Mouse (Mus musculus) forebrain, embryonic 12.5 days (tissue): ENCODE measurements around the gene Mrps26. TPM values are rescaled to one million over a fixed set of nuclear protein-coding genes. Genes with fewer than 3 reads are reported as not detected.

Source experiments
- ATAC-seq: fragments of 200-750 bp; cut with Nextera tagmentation; 2 replicates; pipeline ENCODE4 v1.8.0; 2017; ENCODE audit warnings: moderate TSS enrichment; ENCODE audit not compliant: low FRiP score
- H3K27ac ChIP-seq: fragments of 300-500 bp; sonication (generic); 2 replicates; pipeline ENCODE4 v1.5.1; 2016; ENCODE audit warnings: mild to moderate bottlenecking
- H3K27me3 ChIP-seq: fragments of 300-500 bp; sonication (generic); 2 replicates; pipeline ENCODE4 v1.6.1; 2016; ENCODE audit warnings: mild to moderate bottlenecking
- H3K36me3 ChIP-seq: fragments of 300-500 bp; sonication (generic); replicated peaks from 2 replicates; pipeline ENCODE4 v1.6.1; 2016; ENCODE audit warnings: mild to moderate bottlenecking
- H3K4me1 ChIP-seq: fragments of 300-500 bp; sonication (generic); 2 replicates; pipeline ENCODE4 v1.6.1; 2016
- H3K4me2 ChIP-seq: fragments of 300-500 bp; sonication (generic); 2 replicates; pipeline ENCODE4 v1.6.1; 2016; ENCODE audit warnings: mild to moderate bottlenecking, moderate library complexity
- H3K4me3 ChIP-seq: fragments of 300-500 bp; sonication (generic); replicated peaks from 2 replicates; pipeline ENCODE4 v1.5.1; 2016; ENCODE audit warnings: mild to moderate bottlenecking
- H3K9ac ChIP-seq: fragments of 300-500 bp; sonication (generic); 2 replicates; pipeline ENCODE4 v1.6.1; 2016; ENCODE audit warnings: mild to moderate bottlenecking
- H3K9me3 ChIP-seq: fragments of 300-500 bp; sonication (generic); 2 replicates; pipeline ENCODE4 v1.6.1; 2016
- WGBS: fragments of 180-500 bp; shearing (Covaris S2); methylation state at CpG from one replicate; pipeline ENCODE4 v1.1.7; 2016; 5-methylcytosine and 5-hydroxymethylcytosine counted together
- polyA plus RNA-seq: library from polyadenylated mRNA; unstranded; fragments of >200 nt; fragmentation: Nextera tagmentation; extraction: Ambion mirVana; gene quantifications from 2 replicates; pipeline ENCODE4 v1.2.1, GENCODE M21; 2016

Gene Mrps26
- polyA plus RNA-seq, 1 experiment from 2014 or later: 70.9 TPM

DNA sequence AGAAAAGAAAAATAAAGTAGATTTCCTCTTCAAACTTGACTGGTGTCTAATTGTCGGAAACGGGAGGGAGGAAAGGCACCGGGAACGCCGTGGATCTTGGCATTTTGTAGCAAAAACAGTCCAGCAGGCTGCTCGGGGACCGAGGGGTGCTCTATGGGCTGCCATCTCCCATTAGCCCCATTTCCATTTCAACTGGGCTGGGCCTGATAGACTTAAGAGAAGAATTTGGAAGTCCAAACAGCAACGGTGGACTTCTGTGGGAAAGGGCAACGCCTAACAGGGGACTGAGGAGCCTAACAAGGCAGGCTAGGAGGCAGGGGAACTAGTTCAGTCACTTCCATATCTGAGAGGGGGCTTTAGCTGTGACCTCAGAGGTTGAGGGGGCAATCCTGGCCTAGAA lies 13.5 kb downstream of the Mrps26 start:
- Histone ChIP-seq H3K27me3 (peaks cover 82% of the 10 kb centered on the region), H3K4me3 (0 out of 2 replicates have a peak overlapping the region, but pooled peaks have one; percentile 8), H3K36me3 (no peaks in the 10 kb centered on the region), H3K9me3 (no peaks in the 10 kb centered on the region), H3K27ac (no peak overlapping the region), H3K4me1 (peaks cover 29% of the 10 kb centered on the region), H3K4me2 (peak overlapping the region; percentile 50; the same call in 1 of the 2 replicates), H3K9ac (no peak overlapping the region)
- ATAC-seq: no peak
- WGBS: 5% methylated on average over 9 of the region's 9 CpGs

DNA sequence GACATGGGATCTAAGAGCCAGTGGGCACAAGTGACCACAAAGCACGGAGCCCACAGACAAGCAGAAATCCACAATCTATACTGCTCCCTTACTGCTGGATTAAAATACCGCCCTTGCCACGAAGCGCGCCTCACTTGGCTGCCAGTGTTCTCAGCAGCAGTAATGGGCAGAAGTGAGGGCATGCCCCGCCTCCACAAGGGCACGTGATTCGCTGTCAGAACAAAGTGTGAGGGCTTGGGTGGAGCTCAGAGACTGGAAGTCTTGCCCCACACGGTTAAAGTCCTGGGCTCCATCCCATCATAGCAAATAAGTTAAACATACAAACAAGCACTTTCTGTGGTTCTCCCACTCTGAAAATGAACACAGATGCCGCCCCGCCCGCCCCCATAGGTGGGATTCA lies 14.1 kb downstream of the Mrps26 start:
- ATAC-seq: 0 out of 2 replicates have a peak, but pooled peaks have one; percentile 28
- Histone ChIP-seq H3K4me3 (0 out of 2 replicates have a peak overlapping the region, but pooled peaks have one; percentile 16), H3K9me3 (no peaks in the 10 kb centered on the region), H3K9ac (no peak overlapping the region), H3K36me3 (no peaks in the 10 kb centered on the region), H3K4me2 (peak overlapping the region; percentile 50; the same call in 1 of the 2 replicates), H3K27me3 (peaks cover 88% of the 10 kb centered on the region), H3K4me1 (peaks cover 29% of the 10 kb centered on the region), H3K27ac (no peak overlapping the region)
- 4% methylated on average over 12 of the region's 12 CpGs for WGBS

GRCm38 (mm10) chr2:130578148-130578547 lies 14.6 kb downstream of the Mrps26 start:
- H3K36me3 ChIP-seq: no peaks in the 10 kb centered on the region
- H3K9me3 ChIP-seq: no peaks in the 10 kb centered on the region
- H3K4me3 ChIP-seq: no peak overlapping the region
- H3K27me3 ChIP-seq: peaks cover 93% of the 10 kb centered on the region
- H3K4me1 ChIP-seq: peaks cover 29% of the 10 kb centered on the region
- H3K27ac ChIP-seq: no peak overlapping the region
- H3K4me2 ChIP-seq: no peak overlapping the region
- H3K9ac ChIP-seq: no peak overlapping the region
- no peak for ATAC-seq
- 4% methylated on average over 11 of the region's 11 CpGs for WGBS

GRCm38 (mm10) chr2:130579791-130580190 lies 16.2 kb downstream of the Mrps26 start:
- H3K4me2 ChIP-seq: no peak overlapping the region
- WGBS: 11% methylated on average over 8 of the region's 8 CpGs

GRCm38 (mm10) chr2:130581201-130581600 lies 17.7 kb downstream of the Mrps26 start:
- no peak for ATAC-seq
- H3K9me3 ChIP-seq: no peaks in the 10 kb centered on the region
- no peak overlapping the region for H3K9ac ChIP-seq
- H3K4me3 ChIP-seq: peak overlapping the region; percentile 34
- no peaks in the 10 kb centered on the region for H3K36me3 ChIP-seq
- peak overlapping the region; percentile 48 for H3K4me2 ChIP-seq
- WGBS: under 1% methylated on average over 16 of the region's 16 CpGs
- H3K27me3 ChIP-seq: peaks cover 84% of the 10 kb centered on the region
- H3K27ac ChIP-seq: no peak overlapping the region
- H3K4me1 ChIP-seq: peaks cover 28% of the 10 kb centered on the region

More at GRCm38 (mm10) chr2:130579791-130580190, 16.2 kb downstream of the Mrps26 start:
- Histone ChIP-seq H3K27me3 (peaks cover 99% of the 10 kb centered on the region), H3K36me3 (no peaks in the 10 kb centered on the region), H3K27ac (no peak overlapping the region), H3K9ac (no peak overlapping the region), H3K9me3 (no peaks in the 10 kb centered on the region), H3K4me1 (peaks cover 29% of the 10 kb centered on the region), H3K4me3 (no peak overlapping the region)
- ATAC-seq: no peak

GRCm38 (mm10) chr2:130582552-130582951 lies 19.0 kb downstream of the Mrps26 start, which contains the start of gene Avp:
TSS of gene Avp (minus strand) at chr2:130582554.
- no peak within 1 kb of the TSS for H3K4me3 ChIP-seq
- H3K9ac ChIP-seq: no peak within 1 kb of the TSS
- H3K36me3 ChIP-seq: no peaks in the 10 kb centered on the region
- H3K9me3 ChIP-seq: no peaks in the 10 kb centered on the region
- WGBS: 31% methylated on average over 10 of the region's 10 CpGs
- no peak within 1 kb of the TSS for H3K27ac ChIP-seq
- H3K27me3 ChIP-seq: peaks cover 71% of the 10 kb centered on the region
- H3K4me1 ChIP-seq: peaks cover 20% of the 10 kb centered on the region
- no peak for ATAC-seq
- H3K4me2 ChIP-seq: peak within 1 kb of the TSS; percentile 48; the same call in 1 of the 2 replicates

DNA sequence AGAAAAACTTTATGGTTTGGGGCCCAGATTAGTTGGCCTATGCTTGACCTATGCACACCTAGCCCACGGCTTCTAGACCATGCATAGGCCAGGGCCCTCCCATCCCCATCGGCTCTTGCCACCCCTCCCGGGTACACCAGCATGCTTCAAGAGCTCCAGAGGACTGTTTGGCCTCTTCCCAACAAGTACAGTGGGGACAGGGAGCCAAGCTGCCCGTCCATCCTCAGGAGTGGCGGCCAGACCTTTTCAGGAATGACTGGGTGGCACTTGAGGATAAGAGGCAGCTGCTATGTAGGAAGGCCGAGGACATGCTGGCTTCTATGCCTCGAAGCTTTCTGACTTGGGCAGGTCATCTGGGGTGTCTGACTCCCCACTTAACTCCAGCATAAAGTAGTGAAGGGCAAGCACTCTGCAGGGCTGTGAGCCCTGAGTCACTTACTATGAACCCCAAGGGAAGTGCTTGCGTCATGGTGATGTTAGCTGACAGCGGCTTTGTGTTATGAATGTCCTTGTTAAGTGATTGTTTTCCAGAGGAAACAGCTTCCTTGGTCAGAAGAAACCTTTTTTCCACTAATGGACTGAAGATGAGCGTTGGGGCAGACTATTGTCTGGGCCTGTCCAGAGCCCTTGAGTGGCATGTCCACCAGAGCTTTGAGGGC lies 20.5 kb downstream of the Mrps26 start:
- Histone ChIP-seq H3K27me3 (peaks cover 56% of the 10 kb centered on the region), H3K27ac (no peak overlapping the region), H3K9ac (no peak overlapping the region), H3K9me3 (no peaks in the 10 kb centered on the region), H3K4me2 (no peak overlapping the region), H3K36me3 (no peaks in the 10 kb centered on the region), H3K4me3 (no peak overlapping the region), H3K4me1 (peaks cover 17% of the 10 kb centered on the region)
- WGBS: 79% methylated on average over 10 of the region's 10 CpGs
- no peak for ATAC-seq

DNA sequence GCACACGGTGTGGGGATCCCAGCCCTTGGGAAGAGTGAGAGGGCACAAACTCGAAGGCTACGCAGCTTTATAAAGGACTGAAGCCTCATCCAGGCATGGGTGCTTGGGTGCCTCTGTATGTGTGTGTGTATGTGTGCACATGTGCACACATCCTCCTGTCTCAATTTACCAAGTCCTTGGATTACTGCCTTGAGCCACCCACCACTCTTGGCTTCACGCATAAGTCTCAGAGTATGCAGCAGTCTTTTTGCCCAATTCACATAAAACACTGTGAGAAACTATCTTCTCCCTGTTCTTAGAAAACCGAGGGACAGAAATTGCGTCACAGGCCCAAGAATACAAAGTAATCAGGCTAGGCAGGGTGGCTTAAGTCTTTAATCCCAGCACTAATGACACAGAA lies 22.5 kb downstream of the Mrps26 start:
- 84% methylated on average over 6 of the region's 6 CpGs for WGBS

GRCm38 (mm10) chr2:130588373-130588772 lies 24.8 kb downstream of the Mrps26 start:
- H3K27me3 ChIP-seq: peaks cover 13% of the 10 kb centered on the region
- ATAC-seq: no peak
- no peak overlapping the region for H3K27ac ChIP-seq
- H3K36me3 ChIP-seq: peaks cover 27% of the 10 kb centered on the region
- H3K9me3 ChIP-seq: no peaks in the 10 kb centered on the region
- no peak overlapping the region for H3K4me2 ChIP-seq
- H3K4me3 ChIP-seq: no peak overlapping the region
- 88% methylated on average over 2 of the region's 2 CpGs for WGBS
- peaks cover 6% of the 10 kb centered on the region; the same call in 1 of the 2 replicates for H3K4me1 ChIP-seq
- no peak overlapping the region for H3K9ac ChIP-seq

More for the DNA sequence above, 22.5 kb downstream of the Mrps26 start:
- Histone ChIP-seq H3K27me3 (peaks cover 36% of the 10 kb centered on the region), H3K9ac (no peak overlapping the region), H3K36me3 (peaks cover 11% of the 10 kb centered on the region), H3K4me3 (no peak overlapping the region), H3K4me2 (no peak overlapping the region), H3K9me3 (no peaks in the 10 kb centered on the region), H3K27ac (no peak overlapping the region), H3K4me1 (peaks cover 8% of the 10 kb centered on the region; the same call in 1 of the 2 replicates)
- no peak for ATAC-seq

- Histone ChIP-seq H3K27me3 (peaks cover 5% of the 10 kb centered on the region), H3K9me3 (no peaks in the 10 kb centered on the region), H3K4me1 (peaks cover 6% of the 10 kb centered on the region; the same call in 1 of the 2 replicates), H3K4me2 (no peak overlapping the region), H3K4me3 (no peak overlapping the region), H3K27ac (no peak overlapping the region), H3K9ac (no peak overlapping the region), H3K36me3 (peaks cover 27% of the 10 kb centered on the region)
- WGBS: 66% methylated on average over 4 of the region's 4 CpGs
- ATAC-seq: no peak
Observed at GRCm38 (mm10) chr2:130589157-130589556, 25.6 kb downstream of the Mrps26 start.

GRCm38 (mm10) chr2:130589761-130590160 lies 26.2 kb downstream of the Mrps26 start:
- Histone ChIP-seq H3K36me3 (peaks cover 31% of the 10 kb centered on the region), H3K9ac (no peak overlapping the region), H3K27ac (no peak overlapping the region), H3K4me3 (no peak overlapping the region), H3K4me1 (peaks cover 6% of the 10 kb centered on the region; the same call in 1 of the 2 replicates), H3K27me3 (no peaks in the 10 kb centered on the region), H3K9me3 (no peaks in the 10 kb centered on the region), H3K4me2 (no peak overlapping the region)
- ATAC-seq: no peak
- 93% methylated on average over 2 of the region's 2 CpGs for WGBS

DNA sequence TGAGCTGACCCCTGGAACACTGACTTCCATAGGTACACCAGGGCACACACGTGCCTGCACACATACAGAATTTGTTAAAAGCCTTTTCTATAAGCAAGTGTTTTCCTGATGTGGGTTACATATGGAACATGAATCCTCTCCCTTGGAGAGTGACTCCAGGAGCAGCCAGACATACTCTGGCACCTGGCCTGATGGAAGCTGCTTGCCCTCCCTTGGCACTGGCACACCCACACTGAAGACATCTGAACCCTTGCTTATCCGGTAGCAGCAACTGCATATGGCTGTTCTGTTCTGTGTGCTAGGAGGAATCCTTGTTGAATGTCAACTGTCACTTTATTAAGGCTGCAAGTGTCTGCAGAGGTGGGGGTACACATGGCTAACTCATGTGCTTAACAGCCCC lies 27.5 kb downstream of the Mrps26 start:
- no peak for ATAC-seq
- peaks cover 42% of the 10 kb centered on the region for H3K36me3 ChIP-seq
- no peaks in the 10 kb centered on the region for H3K27me3 ChIP-seq
- no peak overlapping the region for H3K27ac ChIP-seq
- no peak overlapping the region for H3K4me3 ChIP-seq
- no peak overlapping the region for H3K9ac ChIP-seq
- peaks cover 6% of the 10 kb centered on the region; the same call in 1 of the 2 replicates for H3K4me1 ChIP-seq
- 90% methylated on average over 2 of the region's 2 CpGs for WGBS
- no peak overlapping the region for H3K4me2 ChIP-seq
- no peaks in the 10 kb centered on the region for H3K9me3 ChIP-seq

DNA sequence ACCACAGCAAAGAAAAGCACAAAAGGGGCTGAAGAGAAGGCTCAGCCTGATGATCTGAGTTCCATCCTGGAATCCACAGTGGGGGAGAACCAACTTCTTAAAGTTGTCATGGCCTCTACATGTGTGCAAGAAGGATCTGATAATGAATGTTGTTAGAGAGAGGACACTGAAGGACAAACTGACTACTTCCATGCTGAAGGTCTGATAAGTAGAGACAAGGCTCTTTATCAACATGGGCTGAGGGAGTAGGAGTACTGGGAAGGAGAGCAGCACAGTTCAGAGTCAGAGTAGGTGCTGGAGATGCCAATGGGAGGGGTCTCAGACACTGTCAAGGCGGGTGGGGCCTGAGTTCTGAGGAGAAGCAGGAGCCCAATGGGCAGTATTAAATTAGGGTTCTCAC lies 32.1 kb downstream of the Mrps26 start:
- no peak overlapping the region for H3K4me2 ChIP-seq
- H3K9me3 ChIP-seq: no peaks in the 10 kb centered on the region
- 79% methylated on average over 1 of the region's 1 CpGs for WGBS
- H3K4me1 ChIP-seq: no peaks in the 10 kb centered on the region
- H3K36me3 ChIP-seq: peaks cover 71% of the 10 kb centered on the region
- no peak overlapping the region for H3K27ac ChIP-seq
- no peak overlapping the region for H3K9ac ChIP-seq
- H3K4me3 ChIP-seq: no peak overlapping the region
- H3K27me3 ChIP-seq: no peaks in the 10 kb centered on the region
- ATAC-seq: no peak
